Mouse (Mus musculus): ENCODE results near the gene Tjp1.

Tjp1 gene

DNA sequence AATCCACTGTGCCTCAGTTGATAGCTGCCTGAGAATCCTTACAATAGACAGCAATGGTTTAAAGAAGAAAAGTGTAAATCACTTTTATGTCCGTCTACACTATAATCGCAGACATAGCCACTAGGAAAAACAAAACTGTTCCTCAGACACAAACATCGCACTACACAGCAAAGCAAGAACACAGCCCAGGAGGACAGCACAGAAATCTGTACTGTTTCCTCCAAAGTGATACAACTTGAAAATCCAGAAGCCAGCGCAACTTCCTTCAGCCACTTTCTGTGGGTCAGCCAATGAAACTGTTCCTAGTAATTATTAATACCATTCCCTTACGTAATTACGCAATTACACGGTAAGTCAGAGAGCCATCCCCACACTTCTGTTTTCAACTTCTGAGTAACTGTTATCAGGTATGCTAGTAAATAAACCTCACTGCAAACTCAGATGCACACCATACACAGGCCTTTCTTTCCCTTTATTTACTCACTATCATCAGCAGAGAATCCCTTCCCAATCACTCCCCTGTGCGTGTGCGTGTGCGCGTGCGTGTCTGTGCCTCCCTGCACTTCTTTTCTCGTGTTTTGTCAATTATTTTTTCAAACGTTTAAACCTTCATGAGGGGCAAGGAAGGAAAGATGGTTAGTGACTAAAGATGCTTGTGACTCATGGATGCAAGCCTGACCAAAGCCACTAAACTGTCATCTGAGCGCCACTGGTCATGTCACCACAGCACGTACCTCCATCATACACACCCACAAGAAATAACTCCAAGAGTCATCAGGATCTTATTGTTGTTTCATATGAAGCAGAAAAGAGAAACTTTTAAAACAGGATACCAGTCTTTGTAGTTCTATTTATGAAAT lies 160.0 kb downstream of the Tjp1 start:
- DNase-seq (ENCODE audit: extremely low read depth, insufficient read length, low spot score): peak; percentile 46

DNA sequence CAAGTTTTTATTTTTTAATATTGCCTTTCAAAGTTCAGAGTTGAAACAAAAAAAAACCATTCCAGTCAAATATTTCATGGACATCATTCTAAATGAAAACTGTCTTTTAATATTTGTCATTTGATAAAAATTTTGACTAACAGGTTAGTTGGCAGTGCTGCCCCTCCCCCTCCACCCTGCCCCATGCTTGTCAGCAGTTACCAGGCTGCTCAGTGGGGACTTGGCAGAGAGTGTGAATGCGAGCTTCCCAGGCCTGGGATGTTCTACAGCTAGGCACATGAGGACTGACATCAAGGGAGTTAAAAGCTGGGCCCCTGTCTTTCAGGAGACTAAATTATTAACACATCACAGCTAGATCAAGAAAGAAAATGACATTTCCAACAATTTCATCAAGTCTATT lies 161.4 kb downstream of the Tjp1 start:
- DNase-seq (ENCODE audit: extremely low read depth, insufficient read length, low spot score): no peak

GRCm38 (mm10) chr7:65365560-65365959 lies 162.0 kb downstream of the Tjp1 start:
- no peak for DNase-seq (ENCODE audit: extremely low read depth, insufficient read length, low spot score)

DNA sequence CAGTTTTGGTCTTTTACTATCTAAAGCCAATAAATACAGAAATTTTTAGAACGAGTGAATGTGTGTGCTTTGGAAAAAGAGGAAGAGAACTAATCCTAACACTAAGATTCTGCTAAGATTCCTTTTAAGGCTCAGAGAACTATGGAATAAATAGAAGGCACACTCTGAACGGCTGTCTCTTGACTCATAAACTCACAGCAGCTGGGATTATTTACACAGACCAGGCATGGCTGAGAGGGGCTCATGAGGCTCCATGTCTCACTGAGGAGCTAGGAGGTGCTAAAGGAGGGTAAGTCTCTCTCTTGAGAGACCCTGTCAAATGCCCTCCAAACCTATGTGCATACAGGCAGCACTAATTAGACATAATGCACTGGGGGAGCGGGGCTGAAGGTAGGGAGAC lies 167.3 kb downstream of the Tjp1 start:
- DNase-seq (ENCODE audit: extremely low read depth, insufficient read length, low spot score): no peak

GRCm38 (mm10) chr7:65359774-65360173 lies 167.8 kb downstream of the Tjp1 start:
- no peak for DNase-seq (ENCODE audit: extremely low read depth, insufficient read length, low spot score)

DNA sequence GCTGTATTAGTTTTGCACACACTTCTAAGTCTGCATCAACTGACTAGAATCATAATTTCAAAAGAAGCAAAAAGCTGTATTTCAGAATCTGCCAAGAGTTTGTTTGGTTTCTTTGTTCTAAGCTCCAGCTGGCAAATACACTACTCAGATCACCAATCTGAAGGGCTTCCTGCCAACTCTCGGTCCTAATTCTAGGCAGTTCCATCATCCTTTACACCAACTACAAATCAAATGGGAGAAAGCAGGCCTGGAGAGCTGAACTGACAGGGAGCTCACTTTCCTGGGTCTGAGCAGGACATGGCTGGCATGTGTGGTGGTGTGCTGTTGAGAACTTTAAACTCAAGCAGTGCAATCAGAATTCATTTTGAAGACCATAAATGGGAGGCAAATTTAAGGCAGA lies 170.0 kb downstream of the Tjp1 start:
- DNase-seq (ENCODE audit: extremely low read depth, insufficient read length, low spot score): no peak

GRCm38 (mm10) chr7:65356204-65356603 lies 171.4 kb downstream of the Tjp1 start:
- no peak for DNase-seq (ENCODE audit: extremely low read depth, insufficient read length, low spot score)

DNA sequence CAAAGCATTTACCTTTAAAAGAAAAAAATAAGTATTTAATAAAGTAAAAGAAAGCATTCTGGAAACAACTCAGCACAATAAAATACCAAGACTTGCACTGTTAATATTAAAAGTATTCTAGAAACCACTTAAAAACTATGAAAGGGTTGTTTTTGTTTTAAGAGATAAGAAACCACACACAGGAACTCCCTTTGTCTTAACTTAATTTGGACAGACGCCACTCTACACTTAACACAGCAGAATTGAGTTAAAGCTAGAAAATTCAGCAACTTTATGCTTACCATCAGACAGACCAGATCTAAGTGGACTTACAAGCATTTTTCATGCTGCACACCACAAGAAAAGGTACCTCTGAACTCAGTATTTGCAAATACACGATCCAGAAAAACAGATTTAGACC lies 172.7 kb downstream of the Tjp1 start:
- DNase-seq (ENCODE audit: extremely low read depth, insufficient read length, low spot score): no peak

DNA sequence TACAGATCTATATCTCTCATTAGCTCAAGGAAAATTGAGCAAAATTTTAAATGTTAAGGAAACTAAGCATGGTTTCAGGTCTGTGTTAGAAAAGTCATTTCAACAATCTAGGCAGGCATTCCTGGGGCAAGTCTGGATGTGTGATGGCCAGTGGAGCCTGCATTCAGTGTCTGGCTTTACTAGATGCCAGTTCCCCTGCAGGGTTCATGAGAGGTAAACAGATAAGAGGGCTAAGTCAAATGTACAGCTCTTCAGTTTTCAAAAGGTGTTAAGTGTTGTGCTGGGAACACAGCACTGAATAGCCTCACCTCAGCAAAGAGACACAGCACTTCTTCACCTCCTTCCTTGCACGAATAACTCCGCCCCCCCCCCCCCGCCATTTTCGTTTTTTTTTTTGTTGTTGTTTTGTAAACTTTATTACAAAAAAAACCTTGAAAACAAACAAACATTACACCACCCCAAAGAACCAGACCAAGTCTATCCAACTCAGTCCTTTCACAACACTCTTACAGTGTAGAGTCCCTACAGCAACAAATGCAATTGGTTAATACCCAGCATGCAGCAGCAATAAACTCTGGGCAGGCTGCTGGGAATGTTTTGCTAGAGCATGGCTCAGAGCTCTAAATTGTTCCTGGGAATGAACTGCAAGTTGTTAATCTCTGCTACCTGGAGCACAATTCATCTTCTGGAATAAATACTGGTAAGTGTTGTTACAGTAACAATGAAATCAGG lies 177.1 kb downstream of the Tjp1 start:
- no peak for DNase-seq (ENCODE audit: extremely low read depth, insufficient read length, low spot score)

GRCm38 (mm10) chr7:65348540-65348939 lies 179.0 kb downstream of the Tjp1 start:
- no peak for DNase-seq (ENCODE audit: extremely low read depth, insufficient read length, low spot score)

DNA sequence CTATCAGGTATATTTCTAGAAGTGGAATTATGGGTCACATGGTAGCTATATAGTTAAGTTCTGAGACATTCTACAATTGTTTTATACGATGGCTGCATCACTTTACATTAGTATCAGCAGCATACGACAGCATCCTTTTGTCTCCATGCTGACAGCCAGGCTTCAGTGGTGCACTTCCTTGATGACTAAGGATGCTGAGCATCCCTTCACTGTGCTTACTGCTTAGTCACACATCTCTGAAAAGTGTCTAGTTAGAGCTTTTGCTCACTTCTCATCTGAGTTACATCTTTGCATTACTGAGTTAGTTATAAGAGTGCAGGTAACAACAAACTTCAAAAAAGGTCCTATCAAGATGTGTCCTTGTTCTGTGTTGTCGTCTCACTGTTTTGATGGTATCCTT lies 182.3 kb downstream of the Tjp1 start:
- DNase-seq (ENCODE audit: extremely low read depth, insufficient read length, low spot score): no peak

DNA sequence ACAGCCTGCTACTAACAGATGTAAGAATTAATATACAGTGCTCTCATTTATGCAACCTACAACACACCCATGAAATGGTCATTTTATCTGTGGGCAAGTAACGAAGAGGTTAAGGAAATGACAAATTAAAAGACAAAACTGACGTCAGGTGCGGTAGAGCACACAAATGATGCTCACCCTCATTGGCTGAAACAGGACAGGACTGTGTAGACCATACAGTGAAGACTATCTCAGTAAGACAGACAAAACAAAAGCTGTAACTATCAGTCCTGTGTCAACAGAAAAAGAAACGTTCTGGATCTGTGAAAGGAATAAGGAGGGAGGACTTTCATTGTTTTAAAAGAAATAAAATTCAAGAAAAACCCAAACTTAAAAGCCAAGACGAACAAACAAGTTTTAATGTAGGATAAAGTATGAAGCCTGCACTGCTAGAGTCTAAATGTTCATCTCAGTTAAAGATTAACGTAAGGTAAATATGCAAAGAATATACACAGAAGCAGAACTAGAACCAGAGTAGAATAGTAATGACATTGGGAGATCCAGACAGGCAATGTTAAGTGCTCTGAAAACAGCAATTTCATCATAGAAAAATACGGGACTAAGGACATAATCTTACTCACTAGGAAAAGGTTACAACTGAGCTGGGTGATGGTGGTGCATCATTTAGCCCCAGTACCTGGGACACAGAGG lies 189.9 kb downstream of the Tjp1 start:
- no peak for DNase-seq (ENCODE audit: extremely low read depth, insufficient read length, low spot score)

GRCm38 (mm10) chr7:65333081-65333760 lies 194.4 kb downstream of the Tjp1 start:
- DNase-seq (ENCODE audit: extremely low read depth, insufficient read length, low spot score): no peak

DNA sequence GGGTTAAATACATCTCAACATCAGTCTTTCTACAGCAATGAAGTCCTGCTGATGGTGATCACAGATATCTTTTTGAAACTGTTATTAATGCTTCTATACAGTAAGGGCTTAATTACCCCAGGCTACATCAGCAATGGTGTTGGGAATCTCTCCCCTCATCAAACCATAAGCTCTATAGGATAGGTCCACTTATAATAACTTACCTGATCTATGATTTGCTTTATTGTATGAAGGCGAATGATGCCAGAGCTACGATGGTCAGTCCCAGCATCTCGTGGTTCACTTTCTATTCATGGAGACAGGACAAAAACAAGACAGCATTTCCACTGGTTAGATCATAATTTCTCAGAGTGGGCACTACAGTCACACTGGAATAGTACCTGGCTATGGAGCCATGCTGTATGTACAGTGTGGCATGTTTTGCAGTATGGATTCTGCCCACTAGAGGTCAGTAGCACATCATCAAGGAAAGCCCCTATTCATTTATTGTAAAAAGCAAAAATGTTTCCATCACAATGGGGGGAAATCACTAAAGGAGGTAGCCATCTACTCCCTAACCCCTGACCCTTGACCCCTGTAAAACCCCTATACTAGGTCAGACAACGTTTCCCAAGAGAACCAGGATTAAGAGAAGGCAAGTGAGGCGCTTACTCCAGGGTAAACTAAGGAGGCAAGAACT lies 208.4 kb downstream of the Tjp1 start:
- DNase-seq (ENCODE audit: extremely low read depth, insufficient read length, low spot score): no peak

DNA sequence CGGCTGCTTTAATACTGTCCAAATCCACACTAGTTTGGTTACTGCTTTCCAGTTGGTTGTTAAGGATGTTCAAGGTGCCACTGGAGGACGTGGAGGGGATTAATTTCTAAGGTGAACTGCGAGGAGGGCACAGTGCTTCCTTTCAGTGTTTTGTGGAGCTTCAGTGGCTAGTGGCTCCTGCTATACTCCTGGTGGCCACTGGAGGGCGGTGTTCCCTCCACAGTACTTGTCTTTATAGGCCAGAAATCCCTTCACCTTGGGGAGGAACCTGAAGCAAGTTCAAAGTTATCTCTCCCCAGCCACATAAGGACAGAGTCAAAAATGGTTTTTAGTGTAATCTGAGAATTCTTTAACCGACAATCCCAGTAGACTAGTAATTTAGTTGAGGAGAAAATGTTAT lies 210.2 kb downstream of the Tjp1 start:
- no peak for DNase-seq (ENCODE audit: extremely low read depth, insufficient read length, low spot score)

GRCm38 (mm10) chr7:65315182-65315581 lies 212.4 kb downstream of the Tjp1 start:
- DNase-seq (ENCODE audit: extremely low read depth, insufficient read length, low spot score): no peak

GRCm38 (mm10) chr7:65296675-65297589 lies 230.6 kb downstream of the Tjp1 start:
- DNase-seq (ENCODE audit: extremely low read depth, insufficient read length, low spot score): no peak

- DNase-seq (ENCODE audit: extremely low read depth, insufficient read length, low spot score): no peak
Observed at GRCm38 (mm10) chr7:65282886-65283285, 244.7 kb downstream of the Tjp1 start.

DNA sequence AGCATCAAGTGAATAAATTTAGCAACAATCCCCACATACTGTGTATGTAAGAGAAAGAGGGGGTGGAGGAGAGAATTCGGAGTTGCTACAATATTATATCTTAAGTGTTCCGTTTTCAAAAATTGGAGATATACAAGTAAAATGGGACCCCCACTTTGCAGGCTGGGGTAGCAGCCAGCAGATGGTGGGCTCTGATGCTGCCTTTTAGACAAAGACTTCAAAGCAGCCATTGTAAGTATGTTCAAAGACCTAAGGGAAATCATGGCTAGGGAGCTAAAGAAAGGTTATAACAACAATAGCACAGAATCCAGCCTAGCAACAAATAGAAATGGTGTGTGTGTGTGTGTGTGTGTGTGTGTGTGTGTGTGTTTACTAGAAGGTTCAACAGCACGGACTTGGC lies 245.6 kb downstream of the Tjp1 start:
- DNase-seq (ENCODE audit: extremely low read depth, insufficient read length, low spot score): no peak

All from 3134 (cell line).